Mouse (Mus musculus): ENCODE data around the gene Cilp. TPM values are rescaled to one million over a fixed set of nuclear protein-coding genes. Genes with fewer than 3 reads are reported as not detected.

Cilp gene
- polyA plus RNA-seq, 3 experiments from 2014 or later, result not detected

GRCm38 (mm10) chr9:65294716-65295378 lies 29.9 kb downstream of the Cilp start:
- ATAC-seq, result peak; percentile 7

- ATAC-seq, result no peak
Observed at GRCm38 (mm10) chr9:65297056-65297455, 32.1 kb downstream of the Cilp start.

GRCm38 (mm10) chr9:65298761-65299160 lies 33.8 kb downstream of the Cilp start:
- ATAC-seq, result no peak

DNA sequence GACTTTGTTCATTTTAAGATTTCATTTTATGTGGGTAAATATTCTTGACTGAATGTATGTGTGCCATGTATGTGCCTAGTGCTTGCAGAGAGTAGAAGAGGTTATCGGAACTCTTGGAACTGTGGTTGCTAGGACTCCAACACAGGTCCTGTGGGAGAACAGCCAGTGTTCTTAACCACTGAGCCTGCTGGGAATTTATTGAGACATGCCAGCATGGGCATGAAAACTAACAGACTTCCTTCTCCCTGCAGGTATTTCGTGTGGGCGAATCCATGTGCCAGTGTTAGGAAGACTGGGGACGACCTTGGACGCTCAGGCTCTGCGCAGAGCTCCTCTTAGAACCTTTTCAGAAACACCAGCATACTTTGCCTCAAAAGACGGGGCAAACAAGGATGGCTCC lies 34.7 kb downstream of the Cilp start:
- no peak for ATAC-seq

DNA sequence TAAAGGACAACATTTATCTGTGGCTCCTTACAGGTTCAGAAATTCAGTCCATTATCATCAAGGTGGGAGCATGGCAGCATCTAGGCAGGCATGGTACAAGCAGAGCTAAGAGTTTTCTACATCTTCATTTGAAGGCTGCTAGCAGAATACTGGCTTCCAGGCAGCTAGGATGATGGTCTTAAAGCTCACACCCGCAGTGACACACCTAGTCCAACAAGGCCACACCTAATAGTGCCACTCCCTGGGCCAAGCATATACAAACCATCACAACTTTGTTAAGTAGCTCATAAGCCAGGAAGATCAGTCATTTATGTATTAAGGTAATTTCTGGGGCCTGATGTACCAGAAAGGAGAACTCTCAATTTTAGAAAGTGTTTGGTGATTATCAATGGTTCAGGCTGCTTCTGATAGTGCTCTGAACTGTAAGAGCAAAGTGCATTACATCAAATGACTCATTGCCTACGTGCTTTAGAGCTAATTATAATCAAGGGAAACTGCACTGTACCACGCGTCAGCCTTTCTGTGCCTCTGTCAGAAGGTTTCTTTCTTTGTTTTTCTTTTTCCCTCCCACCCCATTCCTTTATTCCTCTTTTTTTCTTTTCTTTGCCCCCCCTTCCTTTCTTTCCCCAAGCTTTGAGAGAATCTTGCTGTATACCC lies 37.5 kb downstream of the Cilp start:
- ATAC-seq, result no peak

- ATAC-seq, result no peak
Observed at GRCm38 (mm10) chr9:65303586-65303985, 38.6 kb downstream of the Cilp start.

DNA sequence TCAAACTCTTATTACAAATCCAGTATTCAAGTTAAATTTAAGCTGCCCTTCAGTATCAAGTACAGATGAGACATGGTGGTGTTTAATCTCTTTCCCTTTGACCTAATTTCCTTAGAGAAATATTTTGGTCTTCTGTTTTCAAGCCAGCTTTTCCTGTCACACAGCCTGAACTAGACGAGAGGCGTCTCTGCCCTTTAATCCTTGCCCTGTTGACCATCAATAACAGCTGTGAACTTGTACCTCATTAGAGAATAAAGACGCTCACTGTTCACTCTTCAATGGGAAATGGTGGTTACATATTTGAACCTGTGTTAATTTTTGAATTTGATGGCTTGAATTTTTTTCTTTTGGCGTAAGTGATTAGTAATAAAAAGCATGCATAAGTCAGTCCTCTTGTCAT lies 39.3 kb downstream of the Cilp start:
- no peak for ATAC-seq

DNA sequence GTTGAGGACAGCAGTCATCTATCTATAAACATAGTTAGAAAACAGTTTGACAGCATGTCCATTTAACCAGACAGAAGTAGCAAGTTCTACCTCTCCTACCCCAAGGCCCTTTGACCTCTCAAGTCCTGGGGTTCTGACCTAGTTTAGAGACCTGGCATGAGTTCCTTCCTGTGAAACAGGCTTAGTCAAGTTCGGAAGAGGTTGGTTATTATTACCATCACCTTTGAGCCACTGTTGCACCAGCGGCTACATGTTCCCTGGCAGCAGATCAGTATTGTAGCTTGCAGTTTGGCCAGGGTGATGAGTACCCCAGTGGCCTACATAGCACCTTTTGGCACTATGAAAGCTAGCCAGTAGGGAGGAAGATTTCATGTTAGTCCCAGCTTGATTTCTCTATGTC lies 41.7 kb downstream of the Cilp start:
- ATAC-seq, result no peak

GRCm38 (mm10) chr9:65308011-65308410 lies 43.0 kb downstream of the Cilp start:
- ATAC-seq, result no peak

DNA sequence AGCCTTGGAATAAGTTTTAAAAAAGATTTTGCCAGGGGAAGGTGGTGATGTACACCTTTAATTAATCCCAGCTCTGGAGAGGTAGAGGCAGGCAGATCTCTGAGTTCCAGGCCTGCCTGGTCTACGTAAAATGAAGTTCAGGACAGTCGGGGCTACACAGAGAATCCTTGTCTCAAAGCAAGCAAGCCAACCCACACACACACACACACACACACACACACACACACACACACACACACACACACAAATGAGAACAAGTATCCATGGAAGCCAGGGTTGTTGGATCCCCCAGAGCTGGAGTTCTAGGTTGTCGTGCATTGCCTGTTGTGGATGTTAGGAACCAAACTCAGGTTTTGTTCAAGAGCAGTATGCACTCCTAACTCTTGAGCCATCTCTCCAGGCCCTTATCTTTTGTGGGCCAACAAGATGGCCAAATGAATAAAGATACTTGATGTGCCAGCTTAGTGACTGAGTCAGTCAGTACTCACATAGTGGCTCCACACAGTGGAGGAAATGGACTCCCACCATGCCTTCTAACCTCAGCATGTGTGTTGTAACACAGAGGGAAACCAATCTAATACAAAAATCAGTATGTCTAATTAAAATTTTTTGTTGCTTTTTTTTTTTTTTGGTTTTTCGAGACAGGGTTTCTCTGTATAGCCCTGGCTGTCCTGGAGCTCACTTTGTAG lies 47.8 kb downstream of the Cilp start:
- ATAC-seq, result no peak

DNA sequence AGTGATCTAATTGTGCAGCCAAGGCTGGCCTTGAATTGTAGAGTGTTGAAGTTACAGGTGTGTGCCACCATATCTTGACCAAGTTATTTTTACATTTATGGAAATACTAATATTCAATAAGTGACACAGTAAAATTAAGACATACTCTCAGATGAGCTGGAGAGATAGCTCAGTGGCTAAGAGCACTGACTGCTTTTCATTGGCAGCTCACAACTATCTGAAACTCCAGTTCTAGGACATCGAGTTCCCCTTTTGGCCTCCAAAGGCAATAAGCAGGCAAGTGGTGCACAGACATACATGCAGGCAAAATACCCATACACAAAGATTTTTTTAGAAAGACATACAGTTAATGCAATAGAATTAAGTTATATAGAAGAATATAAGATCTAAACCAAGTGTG lies 48.9 kb downstream of the Cilp start:
- ATAC-seq, result no peak

DNA sequence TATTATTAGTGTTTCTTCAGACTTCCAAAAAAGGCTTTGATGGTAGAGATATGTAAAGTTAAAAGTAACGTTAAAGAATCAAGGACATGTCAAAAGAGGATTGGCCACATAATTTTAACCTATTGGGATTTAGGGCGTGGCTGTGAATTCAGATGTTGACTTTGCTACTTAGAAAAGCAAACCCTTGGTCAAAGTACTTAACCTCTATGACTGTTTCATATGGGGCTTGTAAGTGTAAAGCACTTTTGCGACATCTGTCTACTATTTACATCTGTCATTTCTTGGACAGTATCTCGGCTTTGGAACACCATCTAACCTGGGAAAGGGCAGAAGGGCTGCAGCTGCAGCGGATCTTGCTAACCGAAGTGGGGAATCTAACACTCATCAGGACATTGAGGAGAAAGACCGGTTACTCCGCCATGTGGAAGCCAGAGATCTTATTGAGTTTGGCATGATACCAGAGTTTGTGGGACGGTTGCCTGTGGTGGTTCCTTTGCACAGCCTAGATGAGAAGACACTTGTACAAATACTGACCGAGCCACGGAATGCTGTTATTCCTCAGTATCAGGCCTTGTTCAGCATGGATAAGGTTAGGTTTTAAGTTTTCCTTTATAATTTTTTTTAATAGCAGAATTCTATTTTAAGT lies 57.4 kb downstream of the Cilp start:
- ATAC-seq, result no peak

DNA sequence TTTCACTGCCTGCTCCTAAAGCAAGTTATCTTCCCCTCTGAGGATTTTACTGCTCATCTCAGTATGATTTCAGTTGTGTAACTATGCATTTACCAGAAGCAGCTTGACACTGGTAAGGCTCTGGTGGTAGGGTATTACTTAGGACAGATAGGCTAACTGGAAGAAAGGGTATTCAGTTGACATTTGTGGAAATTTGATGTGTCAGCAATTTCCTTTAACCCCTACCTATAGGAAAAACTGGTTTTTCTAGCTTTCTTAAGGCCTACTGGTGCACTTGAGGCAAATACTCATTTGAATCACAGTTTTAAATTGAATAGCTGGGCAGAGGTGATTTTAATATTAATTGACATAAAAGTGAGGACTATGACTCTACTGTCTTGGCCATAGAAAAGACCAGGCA lies 61.0 kb downstream of the Cilp start:
- no peak for ATAC-seq

DNA sequence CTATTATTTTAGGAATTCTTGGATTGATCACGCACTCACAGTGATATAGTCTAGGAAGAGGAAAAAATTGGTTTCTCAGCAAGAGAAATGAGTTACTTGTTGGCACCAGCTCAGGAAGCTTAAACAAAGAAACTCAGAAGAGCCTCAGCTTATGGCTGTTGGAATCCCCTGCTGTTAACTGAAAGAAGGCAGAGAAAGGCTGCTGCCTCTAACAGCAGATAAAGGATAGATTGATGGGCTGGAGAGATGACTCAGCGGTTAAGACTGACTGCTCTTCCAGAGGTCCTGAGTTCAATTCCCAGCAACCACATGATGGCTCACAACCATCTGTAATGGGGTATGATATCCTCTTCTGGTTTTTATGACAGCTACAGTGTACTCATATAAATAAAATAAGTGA lies 62.4 kb downstream of the Cilp start:
- no peak for ATAC-seq

Other genes with a start within 250 kb of the Cilp start
- gene Hacd3, start 243.5 kb upstream of the Cilp start, polyA plus RNA-seq (2017; shearing (Covaris generic)), result 100 to 1,000 TPM; 116 to 141 (median 139) TPM
- 10 to 100 TPM; 18.2 to 26.5 (median 25.0) TPM for gene Dpp8, start 232.8 kb upstream of the Cilp start, polyA plus RNA-seq (2017; shearing (Covaris generic))
- under 1 TPM in 2 of 3 experiments, not detected in 1; 0.24 to 0.28 TPM for gene Igdcc4, start 163.7 kb upstream of the Cilp start, polyA plus RNA-seq (2017; shearing (Covaris generic))
- gene Igdcc3, start 124.0 kb upstream of the Cilp start, polyA plus RNA-seq (2017; shearing (Covaris generic)), result not detected
- 1 to 10 TPM; 5.4 to 8.0 (median 5.8) TPM for gene Parp16, start 69.8 kb upstream of the Cilp start, polyA plus RNA-seq (2017; shearing (Covaris generic))
- 10 to 100 TPM; 29.8 to 41.8 (median 37.4) TPM for gene Clpx, start 29.1 kb downstream of the Cilp start, polyA plus RNA-seq (2017; shearing (Covaris generic))
- gene Pdcd7, start 80.9 kb downstream of the Cilp start, polyA plus RNA-seq (2017; shearing (Covaris generic)), result 1 to 10 TPM; 4.3 to 6.0 (median 5.8) TPM
- gene Ubap1l, start 95.9 kb downstream of the Cilp start, polyA plus RNA-seq (2017; shearing (Covaris generic)), result under 1 TPM in 1 of 3 experiments, not detected in 2; 0.54 TPM
- gene Kbtbd13, start 126.5 kb downstream of the Cilp start, polyA plus RNA-seq (2017; shearing (Covaris generic)), result not detected
- gene Rasl12, start 133.3 kb downstream of the Cilp start, polyA plus RNA-seq (2017; shearing (Covaris generic)), result under 1 TPM in 2 of 3 experiments, not detected in 1; 0.23 to 0.89 TPM
- gene Slc51b, start 157.8 kb downstream of the Cilp start, polyA plus RNA-seq (2017; shearing (Covaris generic)), result not detected
- gene Mtfmt, start 170.6 kb downstream of the Cilp start, polyA plus RNA-seq (2017; shearing (Covaris generic)), result 10 to 100 TPM; 20.3 to 25.1 (median 21.8) TPM
- 10 to 100 TPM; 37.2 to 83.3 (median 81.4) TPM for gene Spg21, start 195.8 kb downstream of the Cilp start, polyA plus RNA-seq (2017; shearing (Covaris generic))